Mouse (Mus musculus) small intestine, adult 2 months (tissue): ENCODE measurements at regions not wholly inside any gene's neighbourhood (a gene's known extent, or its start where the extent isn't known, plus 50 kb on each side); places are given as distances from the start of the nearest gene placed in this dataset.

Source experiments
- H3K27ac ChIP-seq: fragments of 200-500 bp; 2 replicates; pipeline ENCODE4 v1.5.1; 2012; ENCODE audit warnings: low read depth, low read length, control low read depth, inconsistent platforms; ENCODE audit not compliant: insufficient read depth
- H3K27me3 ChIP-seq: fragments of 200-500 bp; 2 replicates; pipeline ENCODE4 v1.6.1; 2012; ENCODE audit warnings: mild to moderate bottlenecking, moderate library complexity, low read length, inconsistent platforms; ENCODE audit not compliant: control insufficient read depth, insufficient read depth
- H3K36me3 ChIP-seq: fragments of 200-500 bp; 2 replicates; pipeline ENCODE4 v1.6.1; 2012; ENCODE audit warnings: mild to moderate bottlenecking, low read length, control low read depth, inconsistent platforms; ENCODE audit not compliant: control insufficient read depth, insufficient read depth
- H3K4me1 ChIP-seq: fragments of 200-500 bp; 2 replicates; pipeline ENCODE4 v1.6.1; 2012; ENCODE audit warnings: low read length, inconsistent platforms, mixed read lengths; ENCODE audit not compliant: control insufficient read depth, insufficient read depth, insufficient read length
- H3K4me3 ChIP-seq: fragments of 200-500 bp; 2 replicates; pipeline ENCODE4 v1.5.1; 2012; ENCODE audit warnings: low read depth, mild to moderate bottlenecking, control low read depth, inconsistent platforms, low read length, moderate library complexity
- CTCF ChIP-seq: fragments of 200-500 bp; IDR thresholded peaks from 2 replicates; pipeline ENCODE4 v1.5.1; 2012; ENCODE audit warnings: low read depth, mild to moderate bottlenecking, control low read depth, inconsistent platforms, low read length, moderate library complexity, mixed read lengths; ENCODE audit not compliant: insufficient replicate concordance, insufficient read length; ENCODE audit errors: extremely low read depth
- POLR2A ChIP-seq: fragments of 200-500 bp; IDR thresholded peaks from 2 replicates; pipeline ENCODE4 v1.6.1; 2012; ENCODE audit warnings: low read depth, mild to moderate bottlenecking, control low read depth, inconsistent platforms, low read length, moderate library complexity
- WGBS: fragments of 180-500 bp; shearing (Covaris S2); methylation state at CpG from one replicate; pipeline ENCODE4 v1.1.7; 2018; 5-methylcytosine and 5-hydroxymethylcytosine counted together

DNA sequence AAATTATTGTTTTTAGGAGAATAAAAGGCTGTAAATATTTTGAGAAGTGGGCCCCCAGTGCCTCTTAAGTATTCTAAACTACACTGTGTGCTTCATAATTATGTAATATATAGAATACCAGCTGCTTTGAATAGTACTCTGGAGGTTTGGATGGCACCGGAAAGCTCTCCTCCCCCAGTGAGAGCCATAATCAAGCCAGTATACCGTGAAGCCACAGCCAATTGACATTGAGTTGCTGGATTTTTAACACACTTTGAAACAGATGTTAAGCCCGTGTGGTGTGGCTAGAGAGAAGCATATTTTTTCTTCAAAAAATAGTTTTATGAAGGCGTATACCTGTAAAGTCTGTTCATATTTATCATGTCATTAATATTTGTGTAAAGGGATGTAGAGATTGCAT lies 268.9 kb downstream of the Samd5 start:
- 81% methylated on average over 4 of the region's 4 CpGs for WGBS
- H3K4me3 ChIP-seq, result no peak overlapping the region
- no peak for TF ChIP-seq CTCF
- no peak for TF ChIP-seq POLR2A

GRCm38 (mm10) chr10:9405417-9405816 lies 269.6 kb downstream of the Samd5 start:
- TF ChIP-seq CTCF (no peak), POLR2A (no peak)
- Histone ChIP-seq H3K27ac (no peak overlapping the region), H3K36me3 (no peaks in the 10 kb centered on the region), H3K27me3 (no peaks in the 10 kb centered on the region), H3K4me1 (no peaks in the 10 kb centered on the region), H3K4me3 (no peak overlapping the region)
- 90% methylated on average over 2 of the region's 2 CpGs for WGBS

More for the DNA sequence above, 268.9 kb downstream of the Samd5 start:
- H3K4me1 ChIP-seq, result no peaks in the 10 kb centered on the region
- H3K36me3 ChIP-seq, result no peaks in the 10 kb centered on the region
- H3K27me3 ChIP-seq, result no peaks in the 10 kb centered on the region
- no peak overlapping the region for H3K27ac ChIP-seq

DNA sequence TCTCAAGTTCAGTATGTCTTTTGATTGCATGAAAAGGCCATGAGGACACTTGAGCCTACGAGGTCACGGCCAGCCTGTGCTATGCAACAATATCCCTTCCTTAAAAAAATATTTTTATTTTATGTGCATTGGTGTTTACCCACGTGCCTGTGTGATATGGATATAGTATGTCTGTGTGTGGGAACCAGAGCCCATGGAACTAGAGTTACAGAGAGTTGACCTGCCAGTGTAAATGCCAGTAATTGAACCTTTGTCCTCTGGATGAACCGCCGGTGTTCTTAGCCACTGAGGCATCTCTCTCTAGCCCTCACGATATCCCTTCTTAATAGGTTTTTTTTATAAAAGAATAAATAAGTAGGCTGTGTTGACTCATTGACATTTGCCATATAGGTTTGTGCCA lies 270.0 kb downstream of the Samd5 start:
- H3K36me3 ChIP-seq, result no peaks in the 10 kb centered on the region
- WGBS, result 83% methylated on average over 6 of the region's 6 CpGs
- no peaks in the 10 kb centered on the region for H3K27me3 ChIP-seq
- TF ChIP-seq POLR2A, result no peak
- TF ChIP-seq CTCF, result no peak
- no peak overlapping the region for H3K4me3 ChIP-seq
- H3K4me1 ChIP-seq, result no peaks in the 10 kb centered on the region
- no peak overlapping the region for H3K27ac ChIP-seq

GRCm38 (mm10) chr10:9400911-9401617 lies 273.9 kb downstream of the Samd5 start:
- WGBS, result 89% methylated on average over 15 of the region's 15 CpGs
- Histone ChIP-seq H3K36me3 (no peaks in the 10 kb centered on the region), H3K4me1 (no peaks in the 10 kb centered on the region), H3K27me3 (no peaks in the 10 kb centered on the region), H3K4me3 (no peak overlapping the region), H3K27ac (no peak overlapping the region)
- no peak for TF ChIP-seq CTCF
- no peak for TF ChIP-seq POLR2A

DNA sequence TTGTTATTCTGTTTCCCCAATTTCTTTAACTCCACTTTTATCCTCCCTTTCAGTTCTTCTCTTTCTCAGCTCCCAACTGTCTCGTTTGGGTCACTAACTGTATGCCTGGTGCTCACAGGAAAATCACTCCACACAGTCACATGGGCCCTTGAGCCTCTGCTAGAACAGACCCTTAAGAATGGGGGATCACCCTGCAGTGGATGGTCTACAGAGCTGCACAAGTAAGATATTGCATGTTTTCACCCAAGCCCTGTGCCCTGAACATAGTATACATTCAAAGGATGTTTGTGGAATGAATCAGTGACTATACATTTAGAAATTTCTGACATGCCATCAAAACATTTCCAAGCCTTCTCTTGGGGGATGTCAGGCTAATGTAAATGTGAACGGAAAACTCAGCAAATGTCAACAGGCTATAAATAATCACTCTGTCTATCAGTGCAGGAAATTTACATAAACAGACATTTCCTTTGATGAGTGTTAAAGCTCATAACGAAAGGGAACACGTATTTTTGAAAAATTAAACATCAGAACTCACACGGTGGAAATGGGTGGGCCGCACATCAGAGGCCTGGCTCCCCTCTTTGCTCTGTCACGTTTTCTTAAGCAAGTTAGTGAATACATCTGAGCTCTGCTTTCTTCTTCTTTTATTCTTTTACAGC lies 297.4 kb downstream of the Samd5 start:
- TF ChIP-seq POLR2A, result no peak
- no peak for TF ChIP-seq CTCF
- H3K36me3 ChIP-seq, result no peaks in the 10 kb centered on the region
- 60% methylated on average over 7 of the region's 7 CpGs for WGBS

GRCm38 (mm10) chr10:9362306-9362865 lies 312.6 kb downstream of the Samd5 start:
- WGBS, result 61% methylated on average over 1 of the region's 1 CpGs
- H3K27me3 ChIP-seq, result no peaks in the 10 kb centered on the region
- no peaks in the 10 kb centered on the region for H3K36me3 ChIP-seq
- H3K27ac ChIP-seq, result no peak overlapping the region
- no peak overlapping the region for H3K4me3 ChIP-seq
- TF ChIP-seq POLR2A (no peak), CTCF (no peak)
- H3K4me1 ChIP-seq, result no peaks in the 10 kb centered on the region

More for the DNA sequence above, 297.4 kb downstream of the Samd5 start:
- Histone ChIP-seq H3K4me1 (no peaks in the 10 kb centered on the region), H3K27ac (no peak overlapping the region), H3K27me3 (no peaks in the 10 kb centered on the region), H3K4me3 (no peak overlapping the region)

- Histone ChIP-seq H3K4me1 (no peaks in the 10 kb centered on the region), H3K27me3 (no peaks in the 10 kb centered on the region), H3K4me3 (no peak overlapping the region), H3K36me3 (no peaks in the 10 kb centered on the region), H3K27ac (no peak overlapping the region)
- TF ChIP-seq CTCF, result no peak
- 90% methylated on average over 8 of the region's 8 CpGs for WGBS
These were observed 336.7 kb downstream of the Samd5 start for GRCm38 (mm10) chr10:9338207-9338801.
